Mouse (Mus musculus) liver, adult 2 months (tissue): Measurements from ENCODE around the gene Gm21746. TPM values are rescaled to one million over a fixed set of nuclear protein-coding genes. Genes with fewer than 3 reads are reported as not detected.
"Not testable (repeated sequence)": the region's sequence is repeated elsewhere in the genome, so short reads cannot be mapped to it uniquely, and the experiment has no call there.

Experiments
- DNase-seq: peaks from one replicate; pipeline ENCODE4 v3.0.0-alpha.2; 2011; ENCODE audit warnings: low read depth, low spot score; ENCODE audit errors: extremely low read depth
- H3K27ac ChIP-seq: fragments of 200-500 bp; replicated peaks from 2 replicates; pipeline ENCODE4 v1.5.1; 2012; ENCODE audit warnings: low read depth, mild to moderate bottlenecking, control low read depth, inconsistent platforms, low read length; ENCODE audit not compliant: insufficient read depth
- H3K27me3 ChIP-seq: fragments of 200-500 bp; 2 replicates; pipeline ENCODE4 v1.6.1; 2012; ENCODE audit warnings: mild to moderate bottlenecking, moderate library complexity, low read length, inconsistent platforms; ENCODE audit not compliant: control insufficient read depth, insufficient read depth
- H3K36me3 ChIP-seq: fragments of 200-500 bp; 2 replicates; pipeline ENCODE4 v1.6.1; 2012; ENCODE audit warnings: low read length, inconsistent platforms; ENCODE audit not compliant: control insufficient read depth, insufficient read depth
- H3K4me1 ChIP-seq: fragments of 200-500 bp; 2 replicates; pipeline ENCODE4 v1.6.1; 2011; ENCODE audit warnings: low read length; ENCODE audit not compliant: control insufficient read depth, insufficient read depth
- H3K4me3 ChIP-seq: fragments of 200-500 bp; 2 replicates; pipeline ENCODE4 v1.5.1; 2011; ENCODE audit warnings: low read depth, mild to moderate bottlenecking, control low read depth, low read length, moderate library complexity; ENCODE audit not compliant: insufficient read depth
- H3K79me2 ChIP-seq: fragments of 200-500 bp; 2 replicates; pipeline ENCODE4 v1.6.1; 2012; ENCODE audit warnings: inconsistent platforms, mild to moderate bottlenecking, low read length, moderate library complexity; ENCODE audit not compliant: control insufficient read depth, insufficient read depth
- H3K9ac ChIP-seq: fragments of 200-500 bp; 2 replicates; pipeline ENCODE4 v1.6.1; 2012; ENCODE audit warnings: low read depth, mild to moderate bottlenecking, control low read depth, inconsistent platforms, low read length
- WGBS: fragments of 180-500 bp; shearing (Covaris S2); methylation state at CpG from one replicate; pipeline ENCODE4 v1.1.7; 2018; 5-methylcytosine and 5-hydroxymethylcytosine counted together
- polyA plus RNA-seq: library from polyadenylated mRNA; depleted of rRNA; stranded (reverse); fragments of >200 nt; gene quantifications from 2 replicates; pipeline ENCODE4 v1.2.3, GENCODE M21; 2012; rRNA removed
- total RNA-seq: library from RNA; depleted of rRNA; stranded (reverse); fragments of >200 nt; gene quantifications from 2 replicates; pipeline ENCODE4 v1.2.3, GENCODE M21; 2014; rRNA removed

The Gm21746 gene
- not detected in 2 replicates for total RNA-seq
- not detected in 2 replicates for polyA plus RNA-seq

DNA sequence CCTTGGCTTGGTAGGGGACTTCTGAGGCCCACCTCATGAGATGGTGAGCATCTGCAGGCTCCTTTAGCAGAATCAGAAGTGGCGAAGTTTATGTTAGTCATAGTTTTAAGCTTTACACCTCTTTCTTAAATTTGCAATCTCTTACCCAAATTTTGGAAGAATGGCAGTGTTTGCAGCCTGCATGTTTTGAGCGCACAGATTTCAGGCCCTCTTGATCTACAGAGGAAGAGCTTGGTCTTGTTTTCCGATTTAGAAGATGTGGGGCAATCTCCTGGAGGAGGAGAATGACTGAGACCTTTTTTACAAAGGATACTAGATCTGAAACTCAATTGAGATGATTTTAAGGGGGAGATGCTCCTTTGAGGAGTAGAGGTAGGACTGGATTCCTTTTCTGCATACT lies at the start of gene Gm21746:
Gene Gm21746, minus strand, starts transcription at position 101 of the 400 bp plus-strand sequence.
- DNase-seq, H3K4me1 ChIP-seq, H3K79me2 ChIP-seq, H3K36me3 ChIP-seq, H3K4me3 ChIP-seq, H3K9ac ChIP-seq, H3K27me3 ChIP-seq, H3K27ac ChIP-seq: not testable (repeated sequence)
- 62% methylated on average over 3 of the region's 3 CpGs for WGBS

GRCm38 (mm10) chrY:6266798-6267197 lies 29.0 kb upstream of the Gm21746 start, which contains the start of gene Gm20873:
Gene Gm20873 (plus strand): TSS chrY:6267098.
- not testable (repeated sequence) for H3K9ac ChIP-seq, H3K36me3 ChIP-seq, H3K4me3 ChIP-seq, H3K27me3 ChIP-seq, DNase-seq, H3K27ac ChIP-seq, H3K79me2 ChIP-seq, H3K4me1 ChIP-seq

Other genes with a start within 250 kb of the Gm21746 start
- not detected in 2 replicates for gene Gm20873, start 29.1 kb upstream of the Gm21746 start, total RNA-seq
- gene Gm20873, start 29.1 kb upstream of the Gm21746 start, polyA plus RNA-seq: not detected in 2 replicates